Mouse (Mus musculus) stomach, postnatal 0 days (tissue): Measurements from ENCODE around the gene Rnpepl1. TPM values are rescaled to one million over a fixed set of nuclear protein-coding genes. Genes with fewer than 3 reads are reported as not detected.
"Not testable (repeated sequence)": the region's sequence is repeated elsewhere in the genome, so short reads cannot be mapped to it uniquely, and the experiment has no call there.

Experiments used
- ATAC-seq: fragments of 200-750 bp; cut with Nextera tagmentation; 2 replicates; pipeline ENCODE4 v1.8.0; 2017; ENCODE audit not compliant: low FRiP score, low TSS enrichment
- DNase-seq: peaks from one replicate; pipeline ENCODE4 v3.0.0-alpha.2; 2016; ENCODE audit warnings: low spot score
- H3K27ac ChIP-seq: fragments of 300-500 bp; sonication (generic); replicated peaks from 2 replicates; pipeline ENCODE4 v1.5.1; 2014; ENCODE audit warnings: mild to moderate bottlenecking, control low read depth
- H3K27me3 ChIP-seq: fragments of 300-500 bp; sonication (generic); 2 replicates; pipeline ENCODE4 v1.6.1; 2014; ENCODE audit warnings: low read length; ENCODE audit not compliant: control insufficient read depth, insufficient read depth
- H3K36me3 ChIP-seq: fragments of 300-500 bp; sonication (generic); 2 replicates; pipeline ENCODE4 v1.6.1; 2014; ENCODE audit warnings: low read length, mixed read lengths; ENCODE audit not compliant: control insufficient read depth, insufficient read depth
- H3K4me1 ChIP-seq: fragments of 300-500 bp; sonication (generic); replicated peaks from 2 replicates; pipeline ENCODE4 v1.6.1; 2014; ENCODE audit warnings: antibody characterized with exemption; ENCODE audit not compliant: control insufficient read depth, insufficient read depth
- H3K4me2 ChIP-seq: fragments of 300-500 bp; sonication (generic); replicated peaks from 2 replicates; pipeline ENCODE4 v1.6.1; 2014; ENCODE audit warnings: low read depth, mild to moderate bottlenecking, control low read depth, moderate library complexity
- H3K4me3 ChIP-seq: fragments of 300-500 bp; sonication (generic); 2 replicates; pipeline ENCODE4 v1.5.1; 2014; ENCODE audit warnings: low read depth, low read length, control low read depth
- H3K9ac ChIP-seq: fragments of 300-500 bp; sonication (generic); 2 replicates; pipeline ENCODE4 v1.6.1; 2014; ENCODE audit warnings: mild to moderate bottlenecking, low read length, control low read depth, mixed read lengths
- H3K9me3 ChIP-seq: fragments of 300-500 bp; sonication (generic); 2 replicates; pipeline ENCODE4 v1.6.1; 2016; ENCODE audit warnings: low read length; ENCODE audit not compliant: control insufficient read depth
- CTCF ChIP-seq: IDR thresholded peaks from 2 replicates; pipeline ENCODE4 v1.5.1; 2016; ENCODE audit warnings: antibody characterized with exemption, low read depth, mild to moderate bottlenecking, moderate library complexity
- EP300 ChIP-seq: optimal IDR thresholded peaks from 2 replicates; pipeline ENCODE3; 2016; ENCODE audit warnings: antibody characterized with exemption
- WGBS: fragments of 180-500 bp; shearing (Covaris S2); extraction: QIAGEN DNeasy Blood & Tissue Kit; methylation state at CpG from one replicate; pipeline ENCODE4 v1.1.7; 2014; 5-methylcytosine and 5-hydroxymethylcytosine counted together
- polyA plus RNA-seq: library from polyadenylated mRNA; unstranded; fragments of >200 nt; fragmentation: Nextera tagmentation; extraction: Ambion mirVana; gene quantifications from 2 replicates; pipeline ENCODE4 v1.2.1, GENCODE M21; 2015

Gene Rnpepl1
- polyA plus RNA-seq, 1 experiment from 2014 or later, result 36.7 TPM

GRCm38 (mm10) chr1:92953641-92954040, 43.1 kb downstream of the Rnpepl1 start:
- no peaks in the 10 kb centered on the region for H3K4me1 ChIP-seq
- TF ChIP-seq EP300 (no peak), CTCF (no peak)
- no peak for DNase-seq
- ATAC-seq, result no peak
- H3K36me3 ChIP-seq, result no peaks in the 10 kb centered on the region
- H3K4me2 ChIP-seq, result no peak overlapping the region
- H3K9ac ChIP-seq, result no peak overlapping the region
- H3K27me3 ChIP-seq, result no peaks in the 10 kb centered on the region
- 61% methylated on average over 2 of the region's 2 CpGs for WGBS
- H3K4me3 ChIP-seq, result no peak overlapping the region
- H3K9me3 ChIP-seq, result no peaks in the 10 kb centered on the region
- H3K27ac ChIP-seq, result no peak overlapping the region

GRCm38 (mm10) chr1:92956571-92957335, 46.2 kb downstream of the Rnpepl1 start:
- H3K27me3 ChIP-seq, H3K27ac ChIP-seq, H3K36me3 ChIP-seq, H3K9me3 ChIP-seq, H3K4me1 ChIP-seq, ATAC-seq, H3K9ac ChIP-seq, DNase-seq, H3K4me3 ChIP-seq: not testable (repeated sequence)
- peak overlapping the region; percentile 29 for H3K4me2 ChIP-seq
- TF ChIP-seq CTCF, result peak; percentile 73
- WGBS, result 3% methylated on average over 11 of the region's 11 CpGs

GRCm38 (mm10) chr1:92958999-92959398, 48.4 kb downstream of the Rnpepl1 start:
- Histone ChIP-seq H3K9ac (no peak overlapping the region), H3K4me3 (no peak overlapping the region)
- DNase-seq, result no peak

GRCm38 (mm10) chr1:92970791-92971190, 60.2 kb downstream of the Rnpepl1 start:
- H3K9me3 ChIP-seq, DNase-seq, H3K4me2 ChIP-seq, H3K36me3 ChIP-seq, ATAC-seq, H3K9ac ChIP-seq, H3K27ac ChIP-seq, H3K27me3 ChIP-seq, H3K4me3 ChIP-seq, H3K4me1 ChIP-seq: not testable (repeated sequence)
- WGBS, result 76% methylated on average over 6 of the region's 6 CpGs

More at GRCm38 (mm10) chr1:92958999-92959398, 48.4 kb downstream of the Rnpepl1 start:
- no peaks in the 10 kb centered on the region for H3K36me3 ChIP-seq
- TF ChIP-seq EP300 (no peak), CTCF (no peak)
- 74% methylated on average over 1 of the region's 1 CpGs for WGBS
- no peaks in the 10 kb centered on the region for H3K9me3 ChIP-seq
- ATAC-seq, result no peak
- no peak overlapping the region for H3K4me2 ChIP-seq
- no peaks in the 10 kb centered on the region for H3K27me3 ChIP-seq
- H3K27ac ChIP-seq, result no peak overlapping the region
- H3K4me1 ChIP-seq, result no peaks in the 10 kb centered on the region

GRCm38 (mm10) chr1:92971879-92972795, 61.6 kb downstream of the Rnpepl1 start:
- Histone ChIP-seq H3K27me3 (no peaks in the 10 kb centered on the region), H3K9ac (no peak overlapping the region), H3K27ac (no peak overlapping the region), H3K4me3 (no peak overlapping the region), H3K36me3 (no peaks in the 10 kb centered on the region), H3K4me1 (no peaks in the 10 kb centered on the region), H3K4me2 (no peak overlapping the region), H3K9me3 (no peaks in the 10 kb centered on the region)
- TF ChIP-seq EP300 (no peak), CTCF (no peak)
- WGBS, result 84% methylated on average over 7 of the region's 7 CpGs
- ATAC-seq (no peak), DNase-seq (no peak)

GRCm38 (mm10) chr1:92972854-92973253, 62.3 kb downstream of the Rnpepl1 start:
- Histone ChIP-seq H3K4me2 (no peak overlapping the region), H3K4me3 (no peak overlapping the region), H3K36me3 (no peaks in the 10 kb centered on the region), H3K4me1 (no peaks in the 10 kb centered on the region), H3K9ac (no peak overlapping the region), H3K9me3 (no peaks in the 10 kb centered on the region), H3K27ac (no peak overlapping the region), H3K27me3 (no peaks in the 10 kb centered on the region)
- ATAC-seq, result peak; percentile 65; the same call in 1 of the 2 replicates
- DNase-seq, result peak; percentile 69
- TF ChIP-seq EP300 (no peak), CTCF (no peak)
- WGBS, result 45% methylated on average over 1 of the region's 1 CpGs

Other genes with a start within 250 kb of the Rnpepl1 start
- gene Gpc1, start 79.1 kb upstream of the Rnpepl1 start, polyA plus RNA-seq, result 14.0 and 15.5 TPM in 2 replicates
- gene Ankmy1, start 7.9 kb upstream of the Rnpepl1 start, polyA plus RNA-seq, result 0.06 and 0.16 TPM in 2 replicates
- gene Dusp28, start 3.8 kb upstream of the Rnpepl1 start, polyA plus RNA-seq, result 16.0 and 17.5 TPM in 2 replicates
- gene Capn10, start 23.6 kb downstream of the Rnpepl1 start, polyA plus RNA-seq, result 21.2 and 23.3 TPM in 2 replicates
- gene Gpr35, start 40.1 kb downstream of the Rnpepl1 start, polyA plus RNA-seq, result 3.7 and 4.1 TPM in 2 replicates
- gene Aqp12, start 95.6 kb downstream of the Rnpepl1 start, polyA plus RNA-seq, result 0.12 TPM in 1 of 2 replicates, not detected in the other
- gene Kif1a, start 191.2 kb downstream of the Rnpepl1 start, polyA plus RNA-seq, result 7.7 and 9.6 TPM in 2 replicates
- gene Agxt, start 224.5 kb downstream of the Rnpepl1 start, polyA plus RNA-seq, result 0.48 and 0.55 TPM in 2 replicates